Mouse (Mus musculus): ENCODE measurements at regions not wholly inside any gene's neighbourhood (a gene's known extent, or its start where the extent isn't known, plus 50 kb on each side); places are given as distances from the start of the nearest gene placed in this dataset.

DNA sequence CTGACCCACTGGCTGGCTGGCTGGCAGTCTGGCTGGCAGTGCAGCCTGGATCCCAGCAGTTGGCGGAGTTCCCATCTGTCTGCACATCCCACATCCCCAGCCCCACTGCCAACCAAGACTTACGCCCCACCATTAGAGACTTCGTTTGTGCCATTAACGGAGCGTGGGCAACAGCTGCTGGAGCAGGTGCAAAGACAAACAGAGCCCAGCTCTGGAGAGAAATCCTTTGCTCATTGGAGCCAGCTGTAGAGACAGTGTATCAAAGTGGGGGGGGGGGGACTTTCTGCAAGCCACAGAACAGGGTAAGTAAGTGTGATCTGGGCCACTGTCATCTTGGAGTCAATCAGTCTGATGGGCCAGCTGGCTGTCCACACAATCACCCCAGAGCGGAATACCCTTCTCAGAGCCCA, 52.3 kb downstream of the Rplp1 start:
- peak; percentile 20 to 42 for DNase-seq (ENCODE audit: low spot score in 2 of 2)
- intact Hi-C loops (cut with DNase I): loop anchor here (10.0 kb wide), 1 partner anchor 487 kb away; the partner anchor contains the start of gene Tle3

DNA sequence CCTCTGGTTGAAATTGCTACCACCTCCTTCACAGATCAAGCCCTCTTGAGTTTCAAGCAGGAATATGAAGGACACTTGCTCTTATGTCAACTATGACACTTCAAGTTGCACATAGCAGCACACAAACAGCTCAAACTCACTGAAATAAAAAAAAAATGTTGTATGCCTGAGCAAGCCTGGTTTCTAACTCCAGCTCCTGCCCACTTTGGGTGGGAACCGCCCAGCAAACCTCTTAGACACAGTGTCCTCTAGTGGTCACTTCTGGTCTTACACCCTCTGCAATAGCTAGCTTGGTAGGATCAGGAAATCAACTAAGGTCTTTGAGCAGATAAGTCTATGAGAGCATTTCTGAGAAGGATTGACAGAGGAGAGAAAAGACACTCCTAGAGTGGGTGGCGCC, 54.2 kb downstream of the Rplp1 start:
- intact Hi-C loops (cut with DNase I): loop anchor here (10.0 kb wide), 1 partner anchor 485 kb away; the partner anchor contains the start of gene Tle3
- peak in 1 of 2 experiments; percentile 48 for DNase-seq (ENCODE audit: low spot score in 2 of 2)

DNA sequence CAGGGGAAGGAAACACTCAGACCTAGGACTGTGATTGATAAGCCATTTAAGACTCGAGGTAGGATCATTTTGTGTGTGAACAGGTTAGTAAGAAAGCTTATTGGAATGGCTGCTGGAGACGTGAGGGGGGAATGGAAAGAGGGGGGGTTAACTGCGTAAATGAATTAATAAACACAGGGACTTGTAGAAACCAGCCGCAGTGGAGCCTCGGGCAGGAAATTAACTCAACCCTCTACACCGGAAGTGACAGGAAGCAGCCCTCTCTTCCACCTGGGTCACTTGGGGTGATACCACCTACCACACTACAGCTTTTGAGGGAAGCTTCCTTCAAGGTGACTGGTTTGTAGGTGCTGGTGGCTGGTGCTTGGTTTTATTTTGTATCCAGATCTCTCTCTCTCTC, 54.9 kb downstream of the Rplp1 start:
- DNase-seq (ENCODE audit: low spot score in 2 of 2): no peak
- intact Hi-C loops (cut with DNase I): no loop called here

DNA sequence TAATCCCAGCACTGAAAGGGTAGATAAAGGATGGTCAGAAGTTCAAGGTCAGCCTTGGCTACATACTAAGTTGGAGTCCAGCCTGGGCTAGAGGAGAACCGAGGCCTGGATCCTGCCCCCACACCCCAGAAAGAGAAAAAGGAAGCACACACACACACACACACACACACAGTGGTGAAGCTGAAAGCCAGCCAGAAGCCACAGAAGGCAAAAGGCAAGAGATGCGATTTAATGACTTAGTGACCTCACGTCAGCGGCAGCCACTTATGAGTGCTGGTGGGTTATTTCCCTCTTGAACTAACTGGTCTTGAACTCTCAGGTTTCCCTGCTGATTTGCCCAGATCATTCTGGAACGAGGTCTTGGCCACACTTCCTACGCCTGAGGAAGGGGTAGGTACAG, 56.5 kb downstream of the Rplp1 start:
- DNase-seq (ENCODE audit: low spot score in 2 of 2): no peak
- intact Hi-C loops (cut with DNase I): no loop called here

DNA sequence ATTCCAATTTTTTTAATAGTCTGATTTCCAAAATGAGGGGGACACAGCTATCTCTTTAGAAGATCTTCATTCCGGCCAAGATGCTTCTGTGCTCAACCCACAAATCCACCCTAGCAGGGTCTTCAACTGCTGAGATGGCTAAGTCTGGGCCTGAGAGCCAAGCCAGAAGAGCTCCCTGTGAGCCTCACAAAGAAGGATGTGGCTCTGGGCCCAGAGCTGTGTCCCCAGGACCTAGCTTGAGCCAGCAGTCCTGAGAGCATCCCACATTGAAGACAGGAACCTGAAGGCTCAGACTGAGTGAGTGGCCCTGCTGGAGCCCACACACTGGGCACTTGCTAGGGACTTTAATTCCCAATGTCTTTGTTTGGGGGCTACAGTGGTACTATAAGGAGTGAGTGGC, 57.7 kb downstream of the Rplp1 start:
- intact Hi-C loops (cut with DNase I): no loop called here

DNA sequence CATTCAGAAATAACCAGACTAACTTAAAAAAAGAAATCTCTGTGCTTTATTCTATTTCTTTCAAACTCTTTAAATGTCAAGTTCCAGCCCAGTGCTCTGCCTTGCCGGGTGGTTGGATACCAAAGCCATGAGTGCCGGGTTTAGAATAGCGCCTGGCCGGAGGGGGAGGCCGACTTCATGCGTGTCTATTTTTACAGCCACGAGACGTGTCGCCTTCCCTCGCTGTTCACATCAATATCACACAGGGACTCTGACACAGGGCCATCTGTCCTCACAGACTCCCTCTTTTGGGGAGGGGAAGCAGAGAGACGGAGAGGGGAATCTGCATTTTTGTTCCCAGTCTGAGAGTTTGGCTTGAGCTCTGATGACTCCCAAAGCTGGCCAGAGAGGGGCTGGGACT, 58.7 kb downstream of the Rplp1 start:
- intact Hi-C loops (cut with DNase I): no loop called here
- no peak for DNase-seq (ENCODE audit: low spot score in 2 of 2)

More for the DNA sequence above, 57.7 kb downstream of the Rplp1 start:
- no peak for DNase-seq (ENCODE audit: low spot score in 2 of 2)

DNA sequence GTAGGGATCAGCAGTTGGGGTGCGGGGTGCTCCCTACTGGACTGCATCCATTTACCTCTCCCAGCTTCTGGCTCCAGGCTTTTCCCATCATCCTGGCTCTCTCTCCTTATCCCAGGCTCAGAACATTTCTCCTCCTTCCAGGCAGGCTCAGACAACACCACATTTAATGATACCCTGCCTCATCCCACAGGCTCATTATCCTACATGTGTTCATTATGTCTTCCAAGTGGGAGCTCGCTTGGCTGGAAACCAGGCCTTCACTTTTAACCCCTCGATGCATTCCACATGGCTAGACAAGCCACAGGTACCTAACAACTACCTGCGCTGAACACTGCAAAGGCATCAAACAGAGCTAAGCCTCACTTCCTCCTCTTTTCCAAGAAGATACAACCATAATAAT, 60.5 kb downstream of the Rplp1 start:
- no peak for DNase-seq (ENCODE audit: low spot score in 2 of 2)
- intact Hi-C loops (cut with DNase I): no loop called here

DNA sequence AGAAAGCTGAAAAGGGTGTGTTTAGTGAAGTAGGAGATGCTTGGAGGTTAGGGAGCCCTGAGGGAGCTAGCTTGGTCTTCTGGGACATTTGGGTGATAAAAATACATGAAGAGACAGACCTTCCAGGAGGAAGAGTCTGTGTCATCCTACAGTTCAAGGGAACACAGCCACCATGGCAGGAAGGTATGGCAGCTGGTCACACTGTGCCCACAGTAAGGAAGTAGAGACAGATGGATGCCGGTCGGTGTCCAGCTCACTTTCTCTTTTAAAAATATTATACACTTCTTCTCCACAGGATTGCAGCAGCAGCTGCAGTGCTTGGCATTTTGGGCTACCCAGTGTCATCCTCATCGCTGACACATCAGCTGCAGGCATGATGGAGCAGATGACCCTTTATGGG, 63.0 kb downstream of the Rplp1 start:
- no peak for DNase-seq (ENCODE audit: low spot score in 2 of 2)
- intact Hi-C loops (cut with DNase I): no loop called here

DNA sequence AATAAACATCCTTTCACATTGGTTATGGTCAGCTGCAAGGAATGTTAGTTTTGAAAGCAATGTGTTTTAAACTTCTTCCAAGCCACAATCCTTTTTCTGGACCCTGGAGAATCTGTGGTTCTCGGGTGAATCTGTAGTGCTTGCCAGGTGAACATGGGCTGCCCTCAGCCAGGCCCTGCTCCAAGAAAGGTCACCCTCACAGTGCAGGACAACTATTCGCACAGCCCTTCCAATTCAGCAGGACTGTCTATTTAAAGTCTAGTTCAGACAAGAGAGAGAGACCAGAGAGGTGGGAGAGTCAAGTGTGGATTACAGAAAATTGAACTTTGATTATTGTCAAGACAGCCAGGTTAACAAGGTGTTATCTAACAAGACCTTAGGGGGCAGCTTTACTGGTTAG, 65.9 kb downstream of the Rplp1 start:
- intact Hi-C loops (cut with DNase I): no loop called here

DNA sequence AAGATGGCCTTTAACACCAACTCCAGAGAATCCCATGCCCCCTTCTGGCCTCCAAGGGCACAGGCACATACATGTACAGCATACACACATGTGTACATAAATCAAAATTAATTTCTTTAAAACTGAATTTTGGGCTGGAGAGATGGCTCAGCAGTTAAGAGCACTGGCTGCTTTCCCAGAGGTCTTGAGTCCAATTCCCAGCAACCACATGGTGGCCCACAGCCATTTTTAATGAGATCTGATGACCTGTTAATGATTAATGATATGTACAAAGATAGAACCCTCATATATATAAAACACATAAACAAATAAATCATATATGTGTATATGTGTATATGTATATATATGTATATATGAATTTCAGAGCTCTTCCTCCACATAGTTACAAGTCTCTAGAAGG, 66.8 kb downstream of the Rplp1 start:
- no peak for DNase-seq (ENCODE audit: low spot score in 2 of 2)
- intact Hi-C loops (cut with DNase I): no loop called here

More for the DNA sequence above, 65.9 kb downstream of the Rplp1 start:
- DNase-seq (ENCODE audit: low spot score in 2 of 2): no peak

DNA sequence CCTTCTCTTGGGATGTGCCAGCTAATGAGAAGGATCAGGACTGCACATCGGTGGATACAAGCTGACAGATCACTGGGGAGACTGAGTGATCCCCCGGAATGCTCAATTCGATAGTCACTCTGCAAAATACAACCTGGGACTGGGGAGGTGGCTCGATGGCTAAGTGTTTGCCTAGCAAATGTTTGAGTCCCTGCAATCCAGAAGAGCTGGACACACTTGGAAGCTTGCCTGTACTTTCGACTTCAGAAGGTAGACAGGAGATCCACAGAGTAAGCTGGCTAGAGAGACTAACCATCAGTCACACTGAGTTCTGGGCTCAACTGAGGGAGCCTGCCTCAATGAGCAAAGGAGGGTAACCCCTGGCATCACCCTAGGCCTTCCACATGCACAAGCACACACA, 69.7 kb downstream of the Rplp1 start:
- DNase-seq (ENCODE audit: low spot score in 2 of 2): no peak
- intact Hi-C loops (cut with DNase I): no loop called here

DNA sequence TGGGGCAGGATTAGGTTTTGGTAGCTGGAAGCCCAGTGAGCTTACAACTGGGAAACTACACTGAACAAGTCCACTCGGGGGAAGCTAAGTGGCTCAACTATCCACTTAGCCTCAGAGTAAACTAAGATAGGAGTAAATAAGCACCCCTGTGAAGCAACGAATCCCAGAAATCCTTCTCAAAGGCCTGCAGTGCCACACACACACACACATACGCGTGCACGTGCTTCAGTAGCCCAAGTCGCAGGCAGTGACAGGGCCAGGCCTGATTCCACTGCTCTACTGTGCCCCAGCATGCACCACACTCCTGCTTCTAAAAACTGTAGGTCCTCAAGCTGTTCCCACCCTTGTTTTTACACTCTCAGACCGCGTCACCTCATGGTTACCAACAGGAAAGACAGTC, 70.2 kb downstream of the Rplp1 start:
- no peak for DNase-seq (ENCODE audit: low spot score in 2 of 2)
- intact Hi-C loops (cut with DNase I): no loop called here

DNA sequence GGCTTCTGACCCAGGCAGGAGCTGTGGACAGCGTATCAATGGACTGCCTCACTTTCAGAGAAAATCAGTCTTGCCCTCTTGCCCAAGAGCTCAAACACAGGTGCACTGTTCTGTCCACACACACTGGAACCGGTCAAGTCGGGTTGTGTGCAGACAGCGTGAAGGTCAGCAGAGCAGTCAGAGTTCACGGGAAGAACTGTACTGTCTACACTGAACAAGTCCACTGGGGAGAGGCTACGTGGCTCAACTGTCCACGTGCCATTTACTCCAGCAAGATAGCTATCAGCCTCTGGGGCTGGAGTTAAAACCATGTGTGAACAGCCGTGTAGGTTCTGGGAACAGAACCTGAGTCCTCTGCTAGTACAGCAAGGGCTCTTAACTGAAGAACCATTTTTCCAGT, 70.8 kb downstream of the Rplp1 start:
- no peak for DNase-seq (ENCODE audit: low spot score in 2 of 2)
- intact Hi-C loops (cut with DNase I): no loop called here

DNA sequence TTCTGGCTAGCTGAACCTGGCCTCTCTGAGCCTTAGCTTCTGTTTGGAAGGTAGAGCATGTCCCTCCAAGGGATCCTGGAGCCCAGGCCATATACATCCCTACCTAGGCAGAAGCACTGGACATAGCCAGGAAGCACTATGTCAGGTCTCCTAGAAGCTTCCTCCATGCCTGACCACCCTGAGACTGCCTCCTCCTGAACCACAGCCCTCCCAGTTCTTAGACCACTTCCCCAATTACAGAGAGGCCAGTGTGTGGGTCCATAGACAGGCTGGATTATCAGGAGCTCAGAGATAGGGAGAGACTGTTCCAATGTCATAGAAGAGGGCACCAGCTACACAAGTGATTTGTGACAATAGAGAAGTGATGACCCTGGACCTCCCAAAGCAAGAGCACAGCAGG, 72.0 kb downstream of the Rplp1 start:
- DNase-seq (ENCODE audit: low spot score in 2 of 2): no peak
- intact Hi-C loops (cut with DNase I): no loop called here

DNA sequence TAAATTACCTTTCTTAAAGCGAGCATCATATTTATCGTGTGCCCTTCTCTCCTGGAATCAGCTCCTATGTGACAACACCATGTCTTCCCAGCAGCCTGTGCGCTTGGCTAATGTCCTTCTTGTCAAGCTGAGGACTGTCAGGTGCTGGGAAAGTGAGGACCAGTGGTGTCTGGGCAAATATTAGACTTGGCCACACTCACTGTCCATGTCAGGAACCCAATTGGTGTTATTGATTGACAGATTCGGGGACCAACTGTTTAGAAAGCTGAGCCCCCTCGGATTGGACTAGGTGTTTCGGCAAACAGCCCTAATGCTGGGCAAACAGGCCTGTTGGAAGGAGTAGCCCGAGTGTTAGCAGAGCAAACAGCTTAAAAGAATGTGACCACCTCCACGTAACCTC, 73.1 kb downstream of the Rplp1 start:
- intact Hi-C loops (cut with DNase I): no loop called here
- DNase-seq (ENCODE audit: low spot score in 2 of 2): no peak

DNA sequence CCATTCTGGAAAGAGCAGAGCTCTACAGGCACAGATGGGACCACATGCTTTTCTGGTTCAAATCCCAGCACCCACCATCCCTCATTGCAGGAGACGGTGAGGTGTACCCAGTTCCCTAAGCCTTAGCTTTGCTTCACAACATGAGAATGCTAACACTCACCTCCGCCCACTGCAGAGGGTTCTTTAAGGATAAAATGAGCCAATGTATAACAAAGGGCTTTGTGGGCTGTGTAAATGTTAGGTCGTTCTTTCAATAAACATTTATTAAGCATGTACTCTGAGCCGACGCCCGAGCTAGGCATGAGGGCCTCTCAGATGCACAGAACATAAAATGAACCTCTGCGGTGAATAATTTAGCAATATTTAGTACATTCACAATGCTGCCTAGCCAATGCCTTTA, 74.0 kb downstream of the Rplp1 start:
- intact Hi-C loops (cut with DNase I): no loop called here
- DNase-seq (ENCODE audit: low spot score in 2 of 2): no peak

DNA sequence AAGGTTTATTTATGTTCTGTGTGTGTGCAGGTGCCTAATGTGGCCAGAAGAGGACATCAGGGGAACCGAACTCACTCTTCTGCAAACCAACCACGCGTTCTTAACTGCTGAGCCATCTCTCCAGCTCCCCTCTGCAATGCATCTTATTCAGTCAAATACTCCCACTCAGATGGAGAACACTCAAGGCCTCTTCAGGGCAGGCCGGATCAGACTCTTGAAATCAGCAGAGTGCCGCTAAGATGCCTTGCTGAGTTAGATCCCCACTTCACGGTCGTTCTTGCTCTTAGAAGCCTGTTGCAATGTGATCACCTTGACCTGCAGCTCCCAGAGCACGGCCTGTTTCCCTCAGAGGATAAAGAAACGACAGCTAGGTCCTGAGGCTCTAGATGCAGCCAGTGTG, 81.1 kb downstream of the Rplp1 start:
- no peak for DNase-seq (ENCODE audit: low spot score in 2 of 2)
- intact Hi-C loops (cut with DNase I): loop anchor here (5.0 to 10.0 kb wide), 3 partner anchors 136 to 786 kb away; no protein-coding TSS in a partner anchor

DNA sequence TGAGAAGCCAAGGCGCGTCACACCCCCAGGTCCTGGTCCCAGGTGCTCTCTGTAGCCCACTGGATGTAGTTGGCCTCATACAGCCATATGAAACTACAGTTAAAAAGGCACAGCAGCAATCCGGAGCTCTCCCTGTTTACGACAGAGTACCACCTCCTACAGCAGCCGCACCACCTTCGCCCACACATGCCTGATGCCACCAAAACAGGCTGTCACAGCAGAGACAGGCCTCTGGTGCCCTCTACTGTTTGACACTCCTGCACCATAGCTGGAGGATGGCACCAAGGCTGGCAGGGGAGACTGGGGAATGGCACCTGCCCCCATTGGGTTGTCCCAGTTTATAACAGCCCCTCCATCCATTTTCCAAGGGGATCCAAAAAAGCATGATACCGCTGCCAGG, 84.1 kb downstream of the Rplp1 start:
- DNase-seq (ENCODE audit: low spot score in 2 of 2): peak; percentile 87
- intact Hi-C loops (cut with DNase I): loop anchor here (1.0 to 10.0 kb wide), 4 partner anchors 133 to 783 kb away; partner anchors contain the start of gene Tle3

DNA sequence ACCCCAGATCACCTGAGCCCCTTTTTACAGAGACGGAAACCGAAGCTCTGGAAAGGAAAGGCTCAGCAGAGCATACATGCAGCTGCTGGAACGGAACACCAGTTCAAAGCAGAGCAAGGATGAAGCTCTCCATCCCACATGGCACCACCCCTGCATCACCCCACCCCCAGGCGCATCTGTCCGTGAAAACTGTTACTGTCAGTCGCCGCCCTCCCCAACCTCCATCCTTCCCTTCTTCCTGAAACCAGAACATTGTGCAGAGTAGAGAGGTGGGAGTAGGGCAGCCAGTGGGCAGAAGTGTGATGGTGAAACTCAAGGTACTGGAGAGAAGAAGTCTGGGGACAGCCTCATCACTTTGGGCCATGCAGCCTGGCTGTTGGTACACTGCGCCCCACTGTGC, 84.6 kb downstream of the Rplp1 start:
- DNase-seq (ENCODE audit: low spot score in 2 of 2): peak; percentile 53 to 54
- intact Hi-C loops (cut with DNase I): loop anchor here (1.0 to 10.0 kb wide), 6 partner anchors 77 to 782 kb away; partner anchors contain the start of gene Tle3

DNA sequence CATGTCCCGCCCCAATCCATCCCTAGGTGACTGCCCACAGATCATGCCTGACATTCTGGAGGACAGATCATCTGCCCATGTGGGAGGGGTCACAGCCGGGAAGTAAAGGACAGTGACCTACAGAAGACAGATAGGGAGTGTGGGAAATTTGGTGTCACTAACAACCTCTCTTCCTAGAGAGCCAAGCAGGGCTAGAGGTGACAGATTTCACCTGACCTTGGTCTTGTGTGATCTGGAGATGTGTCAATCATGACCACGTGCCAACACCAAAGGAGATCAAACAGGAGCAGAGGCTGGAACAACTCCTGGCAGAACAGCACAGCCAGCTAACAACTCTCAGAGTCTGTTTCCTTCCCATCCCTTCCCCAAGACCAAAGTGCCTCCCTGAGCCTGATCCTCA, 85.0 kb downstream of the Rplp1 start:
- intact Hi-C loops (cut with DNase I): loop anchor here (5.0 kb wide), 2 partner anchors 77 to 117 kb away; no protein-coding TSS in a partner anchor
- DNase-seq (ENCODE audit: low spot score in 2 of 2): no peak

DNA sequence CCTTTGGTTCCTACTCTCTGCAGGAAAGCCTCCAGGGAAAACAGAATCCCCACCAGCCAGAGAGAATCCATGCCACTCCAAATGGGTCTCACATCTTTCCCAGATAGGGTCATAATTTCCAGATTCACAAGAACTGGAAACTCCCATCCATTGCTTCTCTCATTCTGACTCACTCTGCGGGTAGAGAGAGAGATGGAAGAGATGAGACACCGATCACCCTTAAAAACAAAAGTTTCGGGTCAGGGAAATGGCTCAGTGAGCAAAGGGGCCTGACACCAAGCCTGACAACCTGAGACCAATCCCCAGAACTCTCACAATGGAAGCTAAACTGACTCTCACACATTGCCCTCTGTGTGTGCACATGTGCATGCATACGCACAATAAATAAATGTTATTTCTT, 86.6 kb downstream of the Rplp1 start:
- DNase-seq (ENCODE audit: low spot score in 2 of 2): no peak
- intact Hi-C loops (cut with DNase I): loop anchor here (5.0 kb wide), 2 partner anchors 75 to 115 kb away; no protein-coding TSS in a partner anchor

DNA sequence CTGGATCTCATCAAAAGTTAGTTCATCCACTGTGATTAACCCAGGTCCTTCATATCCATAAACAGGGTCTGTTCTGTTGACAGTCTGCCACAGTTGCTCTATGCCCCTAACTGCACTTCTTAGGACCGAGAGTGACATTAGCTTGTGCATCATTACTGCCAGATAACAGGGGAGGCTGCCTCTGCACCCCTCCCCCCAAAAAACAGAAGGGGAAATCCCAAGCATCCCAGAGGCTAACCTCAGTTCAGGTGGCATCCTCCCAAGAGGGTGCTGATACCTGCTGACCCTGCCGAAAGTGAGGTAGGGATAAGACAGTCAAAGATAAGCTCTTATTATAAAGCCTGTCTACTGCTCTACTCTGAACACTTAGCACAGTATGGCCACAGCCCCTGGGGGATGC, 87.3 kb downstream of the Rplp1 start:
- intact Hi-C loops (cut with DNase I): loop anchor here (5.0 kb wide), 2 partner anchors 75 to 115 kb away; no protein-coding TSS in a partner anchor
- DNase-seq (ENCODE audit: low spot score in 2 of 2): no peak
